Mouse (Mus musculus): ENCODE data around the gene Adgre1.
"Not testable (repeated sequence)": the region's sequence is repeated elsewhere in the genome, so short reads cannot be mapped to it uniquely, and the experiment has no call there.

Adgre1 gene

GRCm38 (mm10) chr17:57358441-57358840, at the start of gene Adgre1:
Gene Adgre1 (plus strand): TSS chr17:57358691.
- no peak for DNase-seq

GRCm38 (mm10) chr17:57311801-57312200, 46.7 kb upstream of the Adgre1 start:
- no peak for DNase-seq

GRCm38 (mm10) chr17:57327615-57328014, 30.9 kb upstream of the Adgre1 start:
- DNase-seq, result peak; percentile 71

- DNase-seq, result no peak
Measured at GRCm38 (mm10) chr17:57328944-57329343, 29.5 kb upstream of the Adgre1 start.

GRCm38 (mm10) chr17:57330993-57331392, 27.5 kb upstream of the Adgre1 start:
- DNase-seq, result no peak

GRCm38 (mm10) chr17:57332241-57332640, 26.2 kb upstream of the Adgre1 start:
- DNase-seq, result no peak

GRCm38 (mm10) chr17:57334001-57334760, 24.3 kb upstream of the Adgre1 start:
- no peak for DNase-seq

GRCm38 (mm10) chr17:57334761-57335150, 23.7 kb upstream of the Adgre1 start:
- DNase-seq, result peak; percentile 92

- not testable (repeated sequence) for DNase-seq
Measured at GRCm38 (mm10) chr17:57335194-57335593, 23.3 kb upstream of the Adgre1 start.

GRCm38 (mm10) chr17:57335673-57336303, 22.7 kb upstream of the Adgre1 start:
- peak; percentile 94 for DNase-seq

GRCm38 (mm10) chr17:57337996-57338395, 20.5 kb upstream of the Adgre1 start:
- peak; percentile 30 for DNase-seq

GRCm38 (mm10) chr17:57339298-57339697, 19.2 kb upstream of the Adgre1 start:
- no peak for DNase-seq

GRCm38 (mm10) chr17:57341568-57341967, 16.9 kb upstream of the Adgre1 start:
- DNase-seq, result no peak

GRCm38 (mm10) chr17:57344029-57344707, 14.3 kb upstream of the Adgre1 start:
- DNase-seq, result no peak

- no peak for DNase-seq
Measured at GRCm38 (mm10) chr17:57347017-57347416, 11.5 kb upstream of the Adgre1 start.

- no peak for DNase-seq
Measured at GRCm38 (mm10) chr17:57347781-57348180, 10.7 kb upstream of the Adgre1 start.

GRCm38 (mm10) chr17:57349067-57349466, 9.4 kb upstream of the Adgre1 start:
- DNase-seq, result no peak

GRCm38 (mm10) chr17:57350212-57350611, 8.3 kb upstream of the Adgre1 start:
- DNase-seq, result no peak

GRCm38 (mm10) chr17:57351107-57351506, 7.4 kb upstream of the Adgre1 start:
- DNase-seq, result no peak

- no peak for DNase-seq
Measured at GRCm38 (mm10) chr17:57359485-57360241, 1.2 kb downstream of the Adgre1 start.
